Mouse (Mus musculus): ENCODE data around the gene Prss54.

Prss54 gene

DNA sequence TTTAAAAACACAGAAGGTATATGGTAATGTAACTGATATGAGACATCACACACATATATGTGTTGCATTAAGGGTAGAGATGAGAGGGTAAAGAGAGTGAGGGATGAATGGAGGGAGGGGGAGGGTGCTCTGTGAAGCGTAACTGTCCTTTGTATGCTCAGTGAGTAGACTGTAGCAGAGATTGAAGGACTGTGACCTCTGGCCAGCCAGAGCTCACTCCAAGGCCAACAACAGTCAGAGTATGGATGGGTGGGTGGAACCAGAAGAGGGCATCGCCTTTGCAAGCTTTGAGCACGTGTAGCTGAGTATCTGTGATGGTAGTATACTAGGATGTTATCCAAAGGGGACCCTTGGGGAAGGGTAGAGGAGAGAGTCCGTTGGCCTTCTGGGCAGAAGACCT, 24.6 kb downstream of the Prss54 start:
- no peak for DNase-seq (ENCODE audit: inconsistent ontology term)

- DNase-seq (ENCODE audit: inconsistent ontology term): peak; percentile 16
Observed at GRCm38 (mm10) chr8:95549871-95550829, 26.0 kb downstream of the Prss54 start.

GRCm38 (mm10) chr8:95547931-95548330, 28.2 kb downstream of the Prss54 start:
- DNase-seq (ENCODE audit: inconsistent ontology term): no peak

DNA sequence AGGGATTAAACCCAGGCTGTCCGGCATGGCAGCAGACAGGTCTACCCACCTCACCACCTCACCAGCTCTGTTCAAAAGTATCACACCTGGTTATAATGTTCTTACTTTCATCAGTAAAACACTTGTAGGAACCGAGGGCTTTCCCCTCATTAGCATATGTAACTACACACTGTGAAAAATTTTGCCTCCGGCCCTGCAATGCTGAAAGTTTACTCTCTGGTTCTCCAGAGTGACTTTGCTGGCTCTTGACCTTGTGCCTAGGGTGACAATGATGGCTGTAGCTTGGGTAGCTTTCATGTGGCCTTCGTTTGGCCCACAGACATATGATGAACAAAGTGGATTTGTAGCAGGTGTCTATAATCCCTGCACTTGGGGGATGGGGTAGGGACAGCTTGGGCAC, 29.2 kb downstream of the Prss54 start:
- no peak for DNase-seq (ENCODE audit: inconsistent ontology term)

GRCm38 (mm10) chr8:95545815-95546214, 30.3 kb downstream of the Prss54 start:
- DNase-seq (ENCODE audit: inconsistent ontology term): no peak

DNA sequence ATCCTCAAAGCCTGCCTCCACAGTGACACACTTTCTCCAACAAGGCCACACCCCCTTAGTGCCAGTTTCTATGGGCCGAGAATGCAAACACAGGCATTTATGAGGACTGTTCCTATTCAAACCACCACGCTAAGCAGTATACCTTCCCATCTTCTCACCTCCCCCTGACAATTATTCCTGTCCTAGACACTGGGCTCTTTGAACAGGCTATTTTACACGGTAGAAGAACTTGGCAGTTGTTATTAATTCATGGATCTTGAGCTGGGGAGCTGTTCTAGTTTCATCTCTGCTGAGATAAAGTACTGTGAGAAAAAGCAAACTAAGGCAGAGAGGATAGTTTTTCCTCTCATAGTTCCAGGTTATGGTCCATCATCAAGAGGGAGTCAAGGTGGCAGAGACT, 33.1 kb downstream of the Prss54 start:
- DNase-seq (ENCODE audit: inconsistent ontology term): no peak

DNA sequence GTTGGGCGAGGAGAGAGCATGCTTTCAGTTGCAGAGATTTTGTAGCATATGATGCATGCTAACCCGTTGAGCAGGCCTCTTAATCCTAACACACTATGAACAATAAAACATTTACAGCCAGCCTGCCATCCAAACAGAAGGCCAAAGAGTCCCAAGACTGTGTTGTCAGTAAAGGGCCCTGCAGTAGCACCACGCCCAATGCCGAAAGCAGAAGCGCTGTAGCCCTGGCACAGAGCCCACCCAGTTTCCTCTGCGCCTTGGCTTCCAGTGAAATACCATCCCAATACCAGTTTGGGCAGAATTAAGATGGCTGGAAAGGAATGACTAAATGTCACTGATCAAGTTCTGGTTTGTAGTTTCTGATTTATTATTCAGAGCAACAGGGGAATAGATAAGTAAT, 33.9 kb downstream of the Prss54 start:
- no peak for DNase-seq (ENCODE audit: inconsistent ontology term)

DNA sequence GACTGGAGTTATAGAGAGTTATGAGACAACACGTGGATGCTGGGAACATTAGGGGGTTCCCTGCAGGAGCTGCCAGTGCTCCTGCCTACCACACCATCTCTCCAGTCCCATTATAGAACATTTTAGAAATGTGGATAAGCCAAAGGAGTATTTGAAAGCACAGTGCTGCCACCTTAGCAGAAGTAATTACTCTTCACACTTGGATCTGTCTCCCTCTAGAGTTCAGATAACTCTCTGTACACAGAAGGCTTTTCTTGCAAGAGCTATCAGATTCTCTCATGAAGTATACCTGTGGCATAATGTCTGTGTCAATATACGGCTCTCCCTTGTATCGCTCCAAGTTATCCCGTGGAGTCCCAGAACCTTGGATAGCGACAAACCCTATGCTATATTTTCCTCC, 36.7 kb downstream of the Prss54 start:
- DNase-seq (ENCODE audit: inconsistent ontology term): no peak

GRCm38 (mm10) chr8:95533584-95534387, 42.4 kb downstream of the Prss54 start, which contains the start of gene Ccdc113:
TSS of gene Ccdc113 (plus strand) at chr8:95534085.
- peak; percentile 83 for DNase-seq (ENCODE audit: inconsistent ontology term)

- DNase-seq (ENCODE audit: inconsistent ontology term): no peak
Observed at GRCm38 (mm10) chr8:95532206-95532605, 43.9 kb downstream of the Prss54 start.

DNA sequence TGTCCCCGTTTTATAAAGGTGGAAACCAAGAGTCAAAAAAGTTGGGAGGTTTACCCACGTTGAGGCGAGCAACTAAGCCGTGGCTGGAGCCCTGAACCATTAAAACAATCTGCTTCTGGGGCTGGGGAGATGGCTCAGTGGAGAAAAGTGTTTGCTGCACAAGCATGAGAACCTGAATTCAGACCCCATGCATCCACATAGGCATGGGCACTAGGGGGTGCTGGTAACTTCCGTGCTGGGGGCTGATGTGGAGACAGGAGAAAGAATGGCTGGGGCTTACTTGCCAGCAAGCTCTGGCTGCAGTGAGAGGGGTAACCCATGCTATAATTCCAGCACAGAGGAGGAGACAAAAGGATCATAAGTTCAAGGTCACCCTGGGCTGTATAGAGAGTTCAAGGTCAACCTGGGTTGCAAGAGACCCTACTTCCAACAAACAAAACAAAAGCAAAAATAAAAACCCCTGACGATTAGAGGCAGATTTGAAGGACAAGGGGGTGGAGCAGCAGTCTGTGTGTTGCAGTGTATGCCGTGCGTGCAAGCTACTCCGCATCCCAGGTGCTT, 47.3 kb downstream of the Prss54 start:
- DNase-seq (ENCODE audit: inconsistent ontology term): no peak

DNA sequence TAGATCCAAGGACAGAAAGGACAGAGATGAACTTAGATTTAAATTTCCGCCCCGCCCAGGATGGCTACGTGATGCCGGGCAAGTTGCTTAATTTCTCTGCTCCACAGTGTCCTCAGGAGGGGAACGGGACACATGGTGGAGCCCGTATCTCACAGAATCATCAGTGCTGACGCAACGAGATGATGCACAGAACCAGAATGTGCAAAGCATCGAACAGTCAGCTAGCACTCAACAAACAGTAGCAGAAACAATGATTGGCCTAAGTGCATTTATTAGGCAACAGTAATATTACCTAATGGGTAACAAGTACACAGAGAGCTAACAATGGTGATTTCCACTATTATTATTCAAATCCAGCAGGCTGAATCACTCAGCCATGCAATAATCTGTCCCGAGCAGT, 47.9 kb downstream of the Prss54 start:
- no peak for DNase-seq (ENCODE audit: inconsistent ontology term)

DNA sequence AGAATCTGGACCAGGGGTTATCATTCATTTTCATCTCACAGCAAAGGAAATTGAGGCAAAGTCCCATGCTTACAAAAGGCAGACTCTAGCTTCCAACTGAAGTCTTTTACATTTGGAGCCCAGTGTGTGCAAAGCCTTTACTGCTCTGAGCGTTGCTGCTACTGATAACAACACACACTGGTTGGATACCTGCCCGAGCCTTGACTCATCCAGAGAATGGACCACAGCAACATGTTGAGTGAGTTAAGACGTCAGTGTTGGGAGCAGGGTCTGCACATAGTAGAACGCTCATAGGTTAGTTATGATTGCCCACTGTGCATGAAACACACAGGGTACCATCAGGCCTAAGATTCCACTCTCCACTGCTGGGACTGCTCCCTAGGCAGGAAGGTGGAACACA, 52.1 kb downstream of the Prss54 start:
- no peak for DNase-seq (ENCODE audit: inconsistent ontology term)

- DNase-seq (ENCODE audit: inconsistent ontology term): no peak
Observed at GRCm38 (mm10) chr8:95516928-95517327, 59.2 kb downstream of the Prss54 start.

DNA sequence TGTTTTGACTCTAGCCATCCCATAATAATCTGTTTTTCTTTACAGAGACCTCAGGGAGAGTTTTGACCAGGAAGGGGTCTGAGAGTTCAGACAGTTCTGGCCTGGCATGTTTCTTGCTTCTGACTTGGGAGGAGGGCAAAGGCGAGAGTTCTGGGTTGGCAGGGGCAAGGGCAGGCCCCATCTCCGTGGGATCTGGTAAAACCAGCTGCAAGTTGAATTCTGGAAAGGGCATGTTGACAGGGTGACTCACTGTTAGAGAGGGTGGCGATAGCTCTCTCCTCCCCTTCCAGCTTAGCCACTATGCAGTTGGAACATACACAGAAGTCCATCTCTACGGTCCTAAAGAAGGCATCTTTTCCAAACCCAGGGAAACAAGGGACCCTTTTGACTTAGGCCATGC, 62.9 kb downstream of the Prss54 start:
- peak; percentile 23 for DNase-seq (ENCODE audit: inconsistent ontology term)

DNA sequence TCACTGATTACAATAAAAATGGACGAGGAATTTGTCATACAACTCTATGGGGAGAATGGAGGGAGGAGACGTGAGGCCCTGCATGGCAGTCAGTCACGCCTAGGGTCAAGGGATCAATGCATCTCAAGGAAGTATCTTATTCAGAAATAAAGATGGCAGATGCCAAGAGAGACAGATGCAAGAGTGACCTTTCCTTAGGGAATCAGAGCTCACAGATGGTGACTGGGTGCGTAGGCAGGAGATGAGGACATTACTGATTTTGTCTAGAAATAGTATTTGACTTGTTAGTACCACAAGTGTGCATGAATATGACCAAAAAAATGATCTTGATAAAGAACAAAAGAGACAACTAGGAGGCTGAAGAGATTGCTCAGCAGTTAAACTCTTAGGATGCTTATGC, 63.9 kb downstream of the Prss54 start:
- no peak for DNase-seq (ENCODE audit: inconsistent ontology term)

All from Muller cell, postnatal 12 days (primary cell).